Mouse (Mus musculus) B cell, adult 2 months (primary cell): ENCODE data around the gene Trit1.
"Not testable (repeated sequence)": the region's sequence is repeated elsewhere in the genome, so short reads cannot be mapped to it uniquely, and the experiment has no call there.

Experiments used
- DNase-seq, 2 experiments: peaks; one replicate each; pipeline ENCODE4 v3.0.0; 2022

The Trit1 gene

GRCm38 (mm10) chr4:122998537-122999262, 17.7 kb upstream of the Trit1 start:
- DNase-seq, result no peak

GRCm38 (mm10) chr4:122999263-122999691, 17.1 kb upstream of the Trit1 start:
- no peak for DNase-seq

GRCm38 (mm10) chr4:123000130-123000529, 16.3 kb upstream of the Trit1 start:
- DNase-seq, result no peak

GRCm38 (mm10) chr4:123000617-123001342, 15.6 kb upstream of the Trit1 start:
- no peak for DNase-seq

GRCm38 (mm10) chr4:123005054-123005966, 11.1 kb upstream of the Trit1 start:
- no peak for DNase-seq

GRCm38 (mm10) chr4:123012501-123012900, 3.9 kb upstream of the Trit1 start:
- not testable (repeated sequence) for DNase-seq

- DNase-seq, result no peak
These were observed 3.0 kb upstream of the Trit1 start for GRCm38 (mm10) chr4:123013346-123013945.

GRCm38 (mm10) chr4:123013949-123014406, 2.4 kb upstream of the Trit1 start:
- peak; percentile 49 to 59 for DNase-seq

- DNase-seq, result peak; percentile 24 to 34
These were observed 1.7 kb upstream of the Trit1 start for GRCm38 (mm10) chr4:123014501-123015282.

- DNase-seq, result no peak
These were observed 5.2 kb downstream of the Trit1 start for GRCm38 (mm10) chr4:123021591-123021990.

- DNase-seq, result no peak
These were observed 6.5 kb downstream of the Trit1 start for GRCm38 (mm10) chr4:123022896-123023295.

- DNase-seq, result peak in 1 of 2 experiments; percentile 20
These were observed 9.0 kb downstream of the Trit1 start for GRCm38 (mm10) chr4:123025418-123025817.

GRCm38 (mm10) chr4:123026161-123026560, 9.8 kb downstream of the Trit1 start:
- DNase-seq, result peak; percentile 68 to 73

GRCm38 (mm10) chr4:123026597-123026996, 10.2 kb downstream of the Trit1 start:
- peak; percentile 38 to 49 for DNase-seq

GRCm38 (mm10) chr4:123034841-123035240, 18.4 kb downstream of the Trit1 start:
- DNase-seq, result no peak

- no peak for DNase-seq
These were observed 19.2 kb downstream of the Trit1 start for GRCm38 (mm10) chr4:123035636-123036035.

GRCm38 (mm10) chr4:123036710-123037109, 20.3 kb downstream of the Trit1 start:
- no peak for DNase-seq

GRCm38 (mm10) chr4:123041131-123041530, 24.7 kb downstream of the Trit1 start:
- no peak for DNase-seq

GRCm38 (mm10) chr4:123043858-123044257, 27.5 kb downstream of the Trit1 start:
- no peak for DNase-seq

- DNase-seq, result no peak
These were observed 28.4 kb downstream of the Trit1 start for GRCm38 (mm10) chr4:123044842-123045241.

- DNase-seq, result no peak
These were observed 29.9 kb downstream of the Trit1 start for GRCm38 (mm10) chr4:123046300-123046699.
